Mouse (Mus musculus): ENCODE measurements at regions not wholly inside any gene's neighbourhood (a gene's known extent, or its start where the extent isn't known, plus 50 kb on each side); places are given as distances from the start of the nearest gene placed in this dataset.

DNA sequence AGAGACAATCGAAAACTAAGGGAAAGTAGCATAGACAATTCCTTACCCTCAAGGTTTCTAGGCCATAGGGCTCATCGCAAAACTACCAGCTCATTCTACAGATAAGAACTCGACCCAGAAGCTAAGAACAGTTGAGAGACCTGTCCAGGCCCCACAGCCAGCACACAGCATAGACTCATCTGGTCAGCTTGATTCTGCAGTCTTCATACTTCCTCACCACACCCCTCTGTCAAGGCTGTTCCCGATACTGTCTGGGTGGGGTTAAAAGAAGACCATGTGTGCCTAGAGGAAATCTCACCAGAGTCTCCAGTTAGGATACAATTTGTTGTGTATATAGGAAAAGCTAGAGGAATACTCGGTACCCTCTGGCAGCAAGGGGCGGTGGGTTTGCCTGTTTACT lies 91.0 kb upstream of the Cpeb4 start:
- no peak for DNase-seq (ENCODE audit: low read depth, low spot score)
- Histone ChIP-seq H3K36me3 (ENCODE audit: control insufficient read depth in 1 of 2, insufficient read depth in 2 of 2, low read length in 2 of 2) (no peaks in the 10 kb centered on the region), H3K4me1 (ENCODE audit: control insufficient read depth in 1 of 2, insufficient read depth in 2 of 2, low read length in 2 of 2) (no peaks in the 10 kb centered on the region), H3K9ac (ENCODE audit: control insufficient read depth, low read depth, low read length, poor library complexity, severe bottlenecking) (no peak overlapping the region), H3K4me3 (ENCODE audit: control insufficient read depth in 1 of 2, insufficient read depth in 1 of 2, low read depth in 2 of 2, low read length in 2 of 2) (no peak overlapping the region), H3K27ac (ENCODE audit: control insufficient read depth, low read depth, low read length) (no peak overlapping the region), H3K79me2 (ENCODE audit: control insufficient read depth, insufficient read depth, low read length, poor library complexity) (no peaks in the 10 kb centered on the region), H3K27me3 (ENCODE audit: control insufficient read depth in 1 of 2, insufficient read depth in 2 of 2, low read length in 2 of 2) (no peaks in the 10 kb centered on the region; a peak in 2 of 4 replicates), H3K9me3 (replicated peaks; ENCODE audit: insufficient read depth, low read length) (no peaks in the 10 kb centered on the region)
- TF ChIP-seq POLR2AphosphoS2 (IDR thresholded peaks at IDR 0.05; ENCODE audit: low read length) (no peak), USF2 (IDR thresholded peaks at IDR 0.05; ENCODE audit: borderline replicate concordance in 1 of 2, insufficient read depth in 1 of 2, low read depth in 1 of 2, low read length in 2 of 2) (no peak), UBTF (IDR thresholded peaks at IDR 0.05; ENCODE audit: borderline replicate concordance, insufficient read depth, low read depth, low read length) (no peak), MYC (IDR thresholded peaks at IDR 0.05; ENCODE audit: low read depth, low read length) (no peak), POLR2A (IDR thresholded peaks at IDR 0.05; ENCODE audit: control insufficient read depth in 1 of 2, insufficient read depth in 1 of 2, low read depth in 1 of 2, low read length in 2 of 2, poor library complexity in 1 of 2) (no peak), SMC3 (IDR thresholded peaks at IDR 0.05; ENCODE audit: low read depth, low read length) (no peak), RAD21 (IDR thresholded peaks at IDR 0.05; ENCODE audit: low read depth, low read length) (no peak), NRF1 (IDR thresholded peaks at IDR 0.05; ENCODE audit: insufficient read depth, low read depth, low read length, poor library complexity, severe bottlenecking) (no peak), MAX (IDR thresholded peaks at IDR 0.05; ENCODE audit: low read length) (no peak)

- Histone ChIP-seq H3K9ac (ENCODE audit: control insufficient read depth, low read depth, low read length, poor library complexity, severe bottlenecking) (no peak overlapping the region), H3K36me3 (ENCODE audit: control insufficient read depth in 1 of 2, insufficient read depth in 2 of 2, low read length in 2 of 2) (no peaks in the 10 kb centered on the region), H3K27me3 (ENCODE audit: control insufficient read depth in 1 of 2, insufficient read depth in 2 of 2, low read length in 2 of 2) (no peaks in the 10 kb centered on the region; a peak in 2 of 4 replicates), H3K27ac (ENCODE audit: control insufficient read depth, low read depth, low read length) (no peak overlapping the region), H3K9me3 (replicated peaks; ENCODE audit: insufficient read depth, low read length) (no peaks in the 10 kb centered on the region), H3K4me1 (ENCODE audit: control insufficient read depth in 1 of 2, insufficient read depth in 2 of 2, low read length in 2 of 2) (no peaks in the 10 kb centered on the region), H3K79me2 (ENCODE audit: control insufficient read depth, insufficient read depth, low read length, poor library complexity) (no peaks in the 10 kb centered on the region), H3K4me3 (ENCODE audit: control insufficient read depth in 1 of 2, insufficient read depth in 1 of 2, low read depth in 2 of 2, low read length in 2 of 2) (no peak overlapping the region)
- DNase-seq (ENCODE audit: low read depth, low spot score): no peak
- TF ChIP-seq UBTF (IDR thresholded peaks at IDR 0.05; ENCODE audit: borderline replicate concordance, insufficient read depth, low read depth, low read length): no peak
- no peak for TF ChIP-seq E2F4 (IDR thresholded peaks at IDR 0.05; ENCODE audit: borderline replicate concordance, low read depth, low read length)
- TF ChIP-seq MXI1 (IDR thresholded peaks at IDR 0.05; ENCODE audit: low read depth, low read length): no peak
- TF ChIP-seq TCF12 (IDR thresholded peaks at IDR 0.05; ENCODE audit: low read depth, low read length): no peak
- no peak for TF ChIP-seq MYC (IDR thresholded peaks at IDR 0.05; ENCODE audit: low read depth, low read length)
- no peak for TF ChIP-seq CHD2 (IDR thresholded peaks at IDR 0.05; ENCODE audit: low read length)
- TF ChIP-seq TAL1 (IDR thresholded peaks at IDR 0.05; ENCODE audit: low read length): no peak
- TF ChIP-seq ZC3H11A (IDR thresholded peaks at IDR 0.05; ENCODE audit: low read depth, low read length): no peak
- no peak for TF ChIP-seq MAX (IDR thresholded peaks at IDR 0.05; ENCODE audit: low read length)
- no peak for TF ChIP-seq RCOR1 (IDR thresholded peaks at IDR 0.05; ENCODE audit: low read depth, low read length)
- TF ChIP-seq NELFE (IDR thresholded peaks at IDR 0.05; ENCODE audit: low read depth, low read length): no peak
- TF ChIP-seq SIN3A (IDR thresholded peaks at IDR 0.05; ENCODE audit: low read length): no peak
These were observed 90.4 kb upstream of the Cpeb4 start for GRCm38 (mm10) chr11:31781605-31782004.

Data from MEL (cell line).